Mouse (Mus musculus) ovary, postnatal 36 days (tissue): ENCODE measurements around the gene Col12a1.
A peak's percentile ranks its signal among the peaks of the same experiment; 100 is the strongest.

Experiments used
- DNase-seq: peaks from one replicate; pipeline ENCODE4 v3.0.0; 2022; ENCODE audit warnings: low spot score, mixed read lengths

Col12a1 gene

DNA sequence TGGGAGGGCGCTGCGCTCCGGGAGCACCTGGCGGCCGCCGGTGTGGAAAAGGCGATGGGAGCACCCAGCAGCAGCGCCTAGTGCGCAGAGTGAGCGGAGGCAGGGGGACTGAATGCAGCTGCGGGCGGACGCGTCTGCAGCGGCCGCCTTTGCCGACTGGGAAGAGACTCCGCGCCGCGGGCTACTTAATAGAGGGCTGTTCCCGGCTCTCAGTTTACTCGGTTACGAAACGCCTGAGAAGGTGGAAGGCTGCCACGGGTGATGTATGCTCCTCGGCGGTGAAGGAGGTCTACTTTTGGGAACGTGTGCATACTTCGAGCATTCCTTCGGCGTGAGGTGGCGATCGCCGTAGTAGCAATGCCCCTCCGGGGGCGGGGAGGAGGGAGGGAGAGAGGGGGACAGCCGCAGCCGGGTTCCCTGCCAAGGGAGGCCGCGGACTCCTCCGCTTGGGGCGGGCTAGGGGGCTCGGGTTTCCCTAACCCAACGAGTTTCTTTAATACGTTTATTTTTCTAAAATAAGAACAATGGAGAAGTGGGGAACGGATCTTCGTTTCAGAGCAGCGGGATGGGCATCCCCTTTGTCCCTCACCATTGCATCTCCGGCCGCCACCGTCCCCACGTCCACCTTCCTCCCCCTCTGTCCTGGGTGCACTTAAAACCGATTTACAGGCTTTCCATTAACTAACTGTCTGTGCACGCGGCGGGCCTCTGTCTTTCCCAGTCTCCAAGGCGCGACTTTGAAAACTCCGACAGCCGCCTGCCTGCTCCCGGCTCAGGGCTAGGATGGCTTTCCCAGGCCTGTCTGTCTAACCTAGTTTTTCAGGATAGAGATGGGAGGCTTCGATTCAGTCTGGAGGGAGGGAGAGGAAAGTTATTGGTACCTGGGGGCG is at the start of gene Col12a1:
TSS of gene Col12a1 (minus strand) at position 351 of the 890 bp plus-strand sequence.
- peak; percentile 63 for DNase-seq

DNA sequence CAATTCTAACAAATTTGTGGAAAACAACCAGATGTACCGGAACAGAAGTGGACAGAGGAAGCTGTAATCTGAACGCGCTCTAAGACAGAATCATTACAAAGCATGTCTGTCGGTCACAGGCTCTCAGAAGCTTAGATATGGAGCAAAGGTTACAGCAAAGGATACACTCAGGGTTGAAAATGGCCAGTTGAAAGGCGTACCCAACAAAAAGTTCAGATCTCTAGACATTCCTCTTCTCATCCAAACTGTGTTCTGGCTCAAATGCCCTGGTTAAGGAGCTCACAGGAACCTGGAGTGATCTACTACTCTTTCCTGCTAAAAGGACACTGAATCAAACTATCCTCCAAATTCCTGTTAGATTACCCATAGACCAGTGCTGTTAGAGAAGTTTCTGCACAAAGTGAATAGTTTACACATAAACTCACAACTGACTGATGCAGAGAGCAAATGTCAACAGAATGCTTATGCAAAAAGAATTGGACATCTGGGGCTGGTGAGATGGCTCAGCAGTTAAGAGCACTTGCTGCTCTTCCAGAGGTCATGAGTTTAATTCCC is 48.4 kb upstream of the Col12a1 start:
- no peak for DNase-seq

DNA sequence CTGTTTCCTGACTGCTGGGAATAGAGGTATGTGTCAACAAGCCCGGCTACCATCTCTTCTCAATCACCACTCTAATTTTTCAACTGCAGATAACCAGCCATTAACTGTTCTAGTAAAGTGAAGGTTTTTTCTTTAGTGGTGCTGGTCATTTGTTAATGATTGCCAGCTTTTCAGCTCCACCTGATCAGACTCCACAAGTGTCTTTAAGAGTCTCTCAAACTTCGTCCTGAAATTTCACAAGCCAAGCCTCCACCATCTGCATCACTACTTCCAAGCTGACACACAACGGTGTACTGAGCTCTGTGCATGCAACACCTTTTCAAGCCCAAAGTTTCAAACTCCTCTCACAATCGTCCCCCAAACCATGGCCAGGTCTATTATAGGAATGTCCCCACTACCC is 46.7 kb upstream of the Col12a1 start:
- no peak for DNase-seq

DNA sequence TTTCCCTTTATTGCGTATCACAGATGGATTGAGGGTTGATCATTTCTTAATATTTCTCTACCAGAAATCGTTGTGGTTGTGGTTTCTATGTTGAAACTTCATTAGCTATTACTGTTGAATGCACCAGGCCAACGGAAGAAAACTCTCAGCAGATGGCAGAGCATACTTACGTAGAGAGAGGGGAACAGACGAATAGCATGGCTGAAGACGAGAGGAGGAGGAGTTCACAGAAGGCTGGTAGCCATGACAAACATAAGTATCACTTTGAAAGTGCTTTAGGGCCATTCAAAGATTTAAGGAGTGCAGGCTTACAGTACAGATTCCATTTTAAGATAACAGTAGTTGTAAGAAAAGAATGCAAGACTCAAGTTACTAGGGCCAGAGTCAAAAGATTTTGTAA is 43.9 kb upstream of the Col12a1 start:
- no peak for DNase-seq

DNA sequence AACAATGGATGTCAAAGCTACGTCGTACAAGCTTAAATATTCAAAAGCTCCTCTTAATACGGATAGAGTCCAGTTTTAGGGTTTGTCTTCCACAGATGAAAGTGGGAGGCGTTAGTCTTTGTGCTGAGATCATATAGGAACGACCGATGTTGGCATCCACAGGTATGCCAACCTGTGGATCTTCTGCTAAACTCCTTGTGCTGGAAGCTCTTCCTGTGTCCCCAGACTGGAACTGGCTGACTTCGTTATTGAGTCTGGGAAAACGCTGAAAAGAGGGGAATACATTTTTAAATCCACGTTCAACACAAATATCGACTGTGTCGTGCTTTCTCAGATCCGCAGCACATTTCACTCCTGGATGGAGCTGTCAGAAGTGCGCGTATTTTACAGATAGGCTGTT is 41.4 kb upstream of the Col12a1 start:
- no peak for DNase-seq

DNA sequence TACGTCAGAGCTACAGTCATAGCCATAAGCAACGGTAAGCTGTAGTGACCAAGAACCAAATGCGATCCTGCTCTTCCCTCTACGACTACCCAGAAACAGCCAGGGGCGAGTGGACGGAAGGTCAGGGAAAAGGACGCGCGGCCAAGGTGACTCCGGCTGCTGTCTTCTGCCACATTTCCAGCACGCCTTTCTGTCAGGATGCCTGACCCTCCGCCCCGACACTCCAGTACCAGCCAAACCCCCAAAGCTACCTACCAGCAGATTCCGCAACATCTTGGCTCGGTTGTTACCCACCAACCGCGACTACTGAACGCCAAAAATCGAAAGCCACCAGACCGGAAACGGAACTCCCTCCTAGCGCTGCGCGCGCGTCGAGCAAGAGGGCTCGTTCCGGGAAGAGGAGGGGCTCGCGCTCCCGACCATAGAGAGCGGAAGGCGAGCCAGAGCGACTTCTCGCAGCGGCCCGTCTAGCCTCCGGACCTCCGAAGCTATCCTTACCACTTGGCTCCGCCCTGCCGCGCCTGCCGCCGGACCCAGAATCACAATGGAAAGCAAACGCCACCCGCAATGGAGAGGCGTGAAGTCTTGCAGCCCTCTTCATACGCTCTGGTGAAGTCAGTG is 40.9 kb upstream of the Col12a1 start, which contains the start of gene Cox7a2:
TSS of gene Cox7a2 (minus strand) at position 494 of the 621 bp plus-strand sequence.
- peak; percentile 95 for DNase-seq

DNA sequence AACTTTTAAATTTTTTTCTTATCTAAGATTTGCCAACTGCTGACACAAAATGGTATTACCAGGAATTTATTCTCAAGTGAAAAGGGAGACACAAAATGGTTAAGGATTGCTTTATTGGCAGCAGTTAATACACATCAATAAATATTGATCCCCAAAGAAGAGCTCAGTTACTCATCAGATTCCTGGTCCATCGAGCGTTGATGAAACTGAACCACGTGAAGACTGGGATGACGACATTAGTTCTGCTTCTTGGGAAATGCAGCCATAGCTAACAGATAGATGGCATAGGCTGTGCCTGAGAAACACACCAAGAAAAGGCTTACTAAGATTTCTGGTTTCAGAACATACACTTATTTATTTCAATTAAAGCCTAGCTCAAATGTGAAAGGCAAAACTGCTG is 36.7 kb upstream of the Col12a1 start:
- no peak for DNase-seq

DNA sequence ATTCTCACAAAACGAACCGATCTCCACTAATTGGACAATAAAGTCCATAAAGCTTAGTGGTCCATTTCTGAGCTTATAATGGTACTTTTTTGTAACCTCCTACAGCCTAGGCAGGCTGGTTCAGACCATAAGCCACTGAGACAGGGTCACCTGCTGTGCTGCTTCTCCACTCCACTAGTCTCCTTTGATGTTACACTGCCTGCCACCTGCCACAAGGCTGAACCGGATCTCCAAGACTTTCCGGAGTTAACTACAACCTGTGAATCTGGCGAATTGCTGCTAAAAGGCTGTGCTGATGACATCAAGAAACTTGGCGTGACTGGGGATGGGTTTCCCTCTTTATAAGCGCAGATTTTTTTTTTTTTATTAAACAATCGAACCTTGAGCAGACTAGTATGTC is 33.2 kb upstream of the Col12a1 start:
- DNase-seq, result no peak

DNA sequence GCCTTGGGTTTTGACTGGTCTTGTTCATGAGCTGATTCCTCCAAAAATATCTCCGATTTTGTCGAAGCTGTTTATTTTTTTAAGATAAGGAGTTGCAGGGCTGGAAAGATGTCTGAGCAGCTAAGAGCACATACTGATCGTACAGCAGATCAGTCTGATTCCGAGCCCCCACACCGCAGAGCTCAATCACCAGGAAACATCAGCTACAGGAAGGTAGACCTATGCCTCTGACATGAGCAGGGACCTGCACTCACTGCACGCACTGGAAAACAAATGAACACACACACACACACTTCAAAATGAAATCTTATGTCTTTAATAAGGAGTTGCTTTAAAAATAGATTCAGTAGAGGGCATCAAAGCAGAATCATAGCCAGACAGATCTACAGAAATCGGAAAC is 32.1 kb upstream of the Col12a1 start:
- DNase-seq, result no peak

DNA sequence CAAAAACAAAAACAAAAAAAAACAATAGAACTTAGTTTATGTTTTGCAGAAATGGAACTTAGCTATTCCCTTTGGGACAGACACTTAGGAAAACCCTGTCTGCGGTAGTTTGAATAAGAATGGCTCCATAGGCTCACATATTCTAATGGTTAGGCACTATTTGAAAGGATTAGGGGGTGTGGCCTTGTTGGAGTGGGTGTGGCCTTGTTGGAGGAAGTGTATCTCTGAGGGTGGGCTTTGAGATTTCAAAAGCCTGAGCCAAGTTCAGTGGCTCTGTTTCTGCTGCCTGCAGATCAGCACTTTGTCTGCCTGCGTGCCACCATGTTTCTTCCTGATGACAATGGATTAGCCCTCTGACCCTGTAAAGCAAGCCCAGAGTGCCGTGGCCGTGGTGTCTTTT is 26.4 kb upstream of the Col12a1 start:
- DNase-seq, result no peak

DNA sequence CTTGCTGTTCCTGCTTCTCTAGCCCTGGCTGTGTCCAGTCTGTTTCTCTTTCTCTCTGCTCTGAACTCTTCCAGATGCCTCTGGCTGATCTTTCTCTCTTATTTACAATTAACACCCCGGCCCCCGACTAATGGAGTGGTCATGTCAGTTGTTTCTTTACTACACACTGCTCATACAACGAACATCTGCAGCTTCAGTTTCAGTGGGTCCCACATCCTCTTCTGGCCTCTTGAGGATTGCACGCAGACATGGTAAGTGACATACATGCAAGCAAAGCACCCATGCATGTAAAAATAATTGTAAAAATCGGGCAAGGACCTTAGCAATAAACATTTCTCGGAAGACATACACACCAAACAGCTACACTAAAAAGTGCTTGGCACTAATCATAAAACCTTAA is 17.0 kb upstream of the Col12a1 start:
- DNase-seq, result no peak

DNA sequence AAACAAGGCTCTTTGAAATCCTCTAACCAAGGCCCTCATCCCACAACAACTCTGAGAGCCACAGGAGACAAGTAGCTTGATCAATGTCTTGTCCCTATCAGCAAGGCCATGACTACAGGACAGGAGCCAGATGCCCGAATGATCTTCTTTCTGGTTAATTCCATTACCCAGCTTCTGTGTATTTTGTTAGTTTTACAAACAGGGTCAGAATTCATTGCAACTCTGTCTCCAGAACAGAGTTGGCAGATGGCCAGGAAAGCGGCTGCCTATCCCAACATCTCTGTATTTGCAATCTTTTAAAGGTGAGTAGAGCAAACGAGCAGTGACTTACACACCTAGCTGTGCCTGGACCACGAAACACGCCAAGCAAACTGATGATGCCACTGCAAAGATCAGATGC is 11.7 kb upstream of the Col12a1 start:
- no peak for DNase-seq

DNA sequence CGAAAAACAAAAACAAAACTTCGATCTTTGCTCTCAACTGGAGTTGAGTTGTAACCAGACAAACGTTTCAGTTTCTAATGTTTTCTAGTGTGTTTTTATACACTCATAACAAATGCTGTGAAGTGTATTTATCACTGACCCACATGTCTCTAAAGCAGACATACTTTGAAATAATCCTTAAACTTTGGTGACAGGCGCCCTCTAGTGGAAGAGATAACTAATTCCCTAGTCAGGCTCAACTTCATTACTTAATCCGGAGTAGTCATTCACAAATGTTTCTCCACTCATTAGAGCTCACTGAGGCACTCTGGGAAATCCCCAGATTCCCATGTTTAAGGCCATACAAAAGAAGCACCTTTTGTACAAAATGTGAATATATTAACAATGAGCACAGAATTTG is 4.5 kb upstream of the Col12a1 start:
- no peak for DNase-seq

DNA sequence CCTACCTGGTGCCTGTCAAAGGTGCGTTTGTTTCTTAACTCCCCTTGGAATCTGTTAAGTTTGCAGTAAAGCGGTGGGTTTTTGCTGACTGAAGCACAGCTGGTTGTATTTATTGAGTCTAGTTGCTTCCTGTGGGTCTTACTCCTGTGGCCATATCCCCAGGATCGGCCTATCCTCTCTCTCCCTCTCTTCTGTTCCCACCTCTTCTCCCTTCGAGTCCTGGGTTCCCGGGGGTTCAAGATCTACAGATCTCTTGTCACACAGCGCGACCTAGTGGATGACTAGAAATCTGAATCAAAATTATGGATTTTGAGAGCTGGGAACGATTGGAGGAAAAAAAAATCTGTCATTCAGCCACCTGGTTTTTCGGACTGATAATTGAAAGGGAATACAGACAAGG is 2.4 kb upstream of the Col12a1 start:
- DNase-seq, result peak; percentile 24

DNA sequence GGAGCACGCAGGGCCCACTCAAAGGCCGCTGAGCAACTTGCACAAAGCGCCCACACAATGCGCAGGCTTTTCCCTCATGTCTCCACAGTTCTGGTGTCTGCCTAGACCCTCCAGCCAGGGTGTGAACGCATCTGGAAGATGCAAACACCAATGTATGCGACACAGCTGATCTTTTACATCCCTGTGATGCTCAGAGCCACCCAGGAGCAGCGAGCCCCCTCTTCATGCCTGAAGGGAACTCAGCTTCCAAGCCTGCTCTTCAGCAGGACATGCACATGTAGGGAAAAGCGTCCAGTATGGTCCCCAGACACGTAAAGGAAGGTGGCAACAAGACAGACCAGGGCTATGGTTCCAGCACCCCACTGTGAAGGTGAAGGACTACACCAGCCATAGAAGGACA is 1.5 kb upstream of the Col12a1 start:
- DNase-seq, result no peak

DNA sequence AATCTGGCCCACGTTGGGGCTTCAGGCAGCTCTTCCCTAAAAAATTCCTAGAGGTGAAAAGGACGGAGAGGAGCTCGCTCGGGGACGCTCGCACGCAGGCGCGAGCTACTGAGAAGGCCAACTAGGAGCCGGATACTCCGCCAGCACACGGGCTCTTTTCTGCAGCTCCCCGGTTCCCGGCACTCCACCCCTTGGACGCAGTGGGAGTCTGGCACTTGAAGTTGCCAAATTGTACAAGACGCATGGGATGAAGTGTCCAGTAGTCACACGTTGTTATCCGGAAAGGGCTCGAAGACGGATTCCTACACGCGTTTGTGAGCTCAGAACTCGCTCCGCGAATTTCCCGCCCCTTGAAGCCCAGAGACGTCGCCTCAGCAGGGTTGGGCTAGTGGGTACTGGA is 820 bp upstream of the Col12a1 start:
- DNase-seq, result peak; percentile 40

DNA sequence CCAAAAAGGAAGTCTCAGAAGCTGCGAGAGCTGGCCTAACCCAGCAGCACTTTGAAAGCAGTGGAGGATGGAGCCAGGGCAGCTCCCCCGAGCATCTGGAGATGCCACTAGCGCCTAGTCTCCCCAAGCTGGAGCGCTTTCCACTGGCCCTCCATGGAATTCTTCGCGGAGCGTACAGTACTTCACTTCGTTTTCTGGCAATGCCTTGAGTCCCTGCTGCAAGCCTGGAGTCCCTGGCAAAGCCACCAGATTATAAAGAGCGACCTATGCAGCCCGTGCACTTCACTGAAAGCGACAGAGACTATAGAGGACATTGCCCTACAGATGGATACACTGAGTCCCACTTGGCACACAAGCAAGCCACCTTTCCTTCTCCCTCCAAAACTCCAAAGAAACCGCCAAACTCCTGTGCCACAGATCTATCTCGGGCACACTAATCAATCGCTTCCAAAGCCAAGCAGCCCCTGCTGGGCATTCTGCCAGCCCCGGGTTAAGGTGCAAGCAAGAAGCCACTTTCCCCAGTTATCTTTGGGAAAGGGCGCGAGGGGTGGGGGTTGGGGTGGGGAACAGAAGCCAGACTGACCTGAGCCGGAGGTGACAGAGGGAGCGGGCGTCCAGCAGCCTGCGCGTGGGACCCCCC is 675 bp downstream of the Col12a1 start:
- peak; percentile 23 for DNase-seq

DNA sequence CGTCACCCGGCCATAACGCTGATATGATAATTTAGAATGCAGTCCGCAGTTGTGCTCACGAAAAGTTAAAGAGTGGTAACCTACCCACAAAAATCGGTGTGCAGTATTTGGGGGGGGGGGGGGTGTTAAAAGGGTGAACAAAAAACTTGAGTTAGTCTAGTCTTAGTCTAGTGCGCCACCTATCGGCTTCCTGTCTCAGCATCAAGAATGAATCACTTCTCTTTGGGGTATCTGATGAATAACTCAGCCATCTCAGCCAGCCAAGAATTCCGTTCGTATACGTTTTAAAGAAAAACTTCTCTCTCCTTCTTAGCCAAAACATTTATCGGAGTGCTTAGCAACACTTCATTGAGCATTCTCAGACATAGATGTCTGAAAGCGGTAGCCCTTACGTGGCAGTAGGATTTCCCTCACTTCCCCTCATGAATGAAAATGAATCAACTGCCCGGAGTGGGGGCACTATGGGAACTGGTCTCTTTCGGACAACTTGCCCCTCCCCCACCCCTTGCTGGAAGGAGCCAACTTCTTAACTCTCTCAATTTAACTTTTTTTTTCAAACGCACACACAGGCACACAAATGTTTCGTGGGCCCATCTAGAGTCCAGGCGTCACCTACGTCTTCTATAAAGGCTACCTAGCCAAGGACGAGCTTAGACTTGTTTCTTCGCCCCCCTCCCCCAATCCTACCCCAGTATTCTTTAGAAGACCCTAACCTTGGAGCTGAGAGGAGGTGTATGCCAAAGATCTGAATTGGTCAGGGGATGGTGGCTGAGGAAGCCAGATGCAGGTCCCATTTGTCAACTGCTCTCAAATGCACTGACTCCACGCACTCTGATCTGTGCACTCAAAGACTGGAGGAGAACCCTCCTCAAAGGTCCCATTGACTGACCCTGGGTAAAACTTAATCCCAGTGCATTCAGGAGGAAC is 1.5 kb downstream of the Col12a1 start:
- DNase-seq, result peak; percentile 53

DNA sequence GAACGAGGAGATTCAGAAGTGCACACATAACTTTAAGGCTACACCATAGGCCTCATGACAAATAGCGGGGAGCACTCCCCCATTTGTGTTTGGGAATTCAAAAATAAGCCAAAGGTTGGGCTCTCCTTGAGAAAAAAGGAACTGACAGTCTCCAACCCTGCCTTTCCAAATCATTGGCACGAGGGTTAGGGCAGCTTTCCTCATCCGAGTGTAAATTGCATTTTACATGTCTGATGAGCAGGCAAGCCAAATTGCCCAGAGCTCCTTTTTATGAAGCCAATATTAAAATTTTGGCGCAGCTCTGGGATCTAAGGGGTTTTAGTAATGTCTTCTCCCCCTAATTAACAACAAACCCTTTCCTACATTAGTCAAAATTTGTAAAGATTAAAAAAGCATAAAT is 2.1 kb downstream of the Col12a1 start:
- DNase-seq, result no peak

DNA sequence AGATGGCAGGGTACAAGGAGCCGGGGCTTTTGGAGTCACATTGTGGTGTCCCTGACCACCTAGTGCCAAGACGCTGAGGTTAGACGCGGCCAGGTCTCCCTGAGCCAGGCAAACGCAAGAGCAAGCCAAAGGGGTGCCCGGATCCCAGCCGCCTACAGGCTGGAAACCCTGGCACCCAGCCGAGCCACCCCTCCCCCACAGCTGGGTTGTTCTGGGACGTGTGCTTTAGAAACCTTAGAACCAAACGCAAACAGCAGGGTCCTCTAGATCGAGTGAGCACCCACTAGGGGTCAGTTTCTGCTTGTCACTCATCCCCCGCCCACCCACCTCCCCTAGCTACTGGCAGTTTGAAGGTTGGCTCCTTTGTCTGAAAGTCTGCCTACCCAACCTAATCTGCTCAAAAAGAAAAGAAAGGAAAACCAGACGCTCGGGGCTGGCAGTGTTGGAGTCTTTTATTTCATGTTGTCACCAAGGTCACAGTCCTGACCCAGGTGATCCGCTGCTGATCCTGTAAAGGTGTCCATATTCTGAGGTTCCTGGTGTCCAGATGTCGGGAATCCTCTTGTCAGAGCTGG is 4.1 kb downstream of the Col12a1 start:
- DNase-seq, result peak; percentile 83
